Mouse (Mus musculus): ENCODE data around the gene 2210016F16Rik. TPM values are rescaled to one million over a fixed set of nuclear protein-coding genes. Genes with fewer than 3 reads are reported as not detected.
A peak's percentile ranks its signal among the peaks of the same experiment; 100 is the strongest.

Gene 2210016F16Rik
- polyA plus RNA-seq, 1 experiment from 2014 or later, result 31.2 TPM

- Histone ChIP-seq H3K36me3 (ENCODE audit: control insufficient read depth, insufficient read depth, low read length) (no peaks in the 10 kb centered on the region), H3K9me3 (ENCODE audit: control insufficient read depth, low read length) (no peaks in the 10 kb centered on the region), H3K27me3 (ENCODE audit: control insufficient read depth, insufficient read depth, low read length) (no peaks in the 10 kb centered on the region), H3K4me3 (ENCODE audit: low read depth, low read length) (no peak overlapping the region), H3K4me1 (ENCODE audit: control insufficient read depth, insufficient read depth, low read length) (no peaks in the 10 kb centered on the region), H3K9ac (ENCODE audit: low read length) (no peak overlapping the region), H3K27ac (ENCODE audit: low read depth, low read length) (no peak overlapping the region), H3K4me2 (ENCODE audit: low read depth) (no peak overlapping the region)
- ATAC-seq (ENCODE audit: insufficient read depth, low FRiP score, low TSS enrichment) (no peak), DNase-seq (ENCODE audit: low spot score) (no peak)
- WGBS, result 85% methylated on average over 12 of the region's 12 CpGs
These were observed 47.6 kb downstream of the 2210016F16Rik start for GRCm38 (mm10) chr13:58337456-58337855.

DNA sequence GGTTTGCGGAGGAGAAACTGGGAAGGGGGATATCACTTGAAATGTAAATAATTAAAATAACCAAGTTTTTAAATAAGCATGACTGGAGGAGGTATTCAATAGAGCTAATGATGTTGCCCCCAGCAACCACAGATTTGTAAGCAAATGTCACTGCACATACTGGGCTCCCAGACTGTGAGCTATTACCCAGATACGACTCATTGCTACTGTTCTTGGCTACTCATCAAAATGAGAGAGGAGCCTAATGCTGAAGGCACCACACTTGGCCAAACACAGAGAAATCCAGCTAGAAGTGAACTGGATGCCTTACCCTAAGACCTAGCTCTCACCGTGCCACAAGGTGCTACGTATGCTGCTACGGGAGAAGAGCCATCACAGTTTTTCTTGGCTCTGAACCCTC lies 50.9 kb downstream of the 2210016F16Rik start:
- Histone ChIP-seq H3K27ac (ENCODE audit: low read depth, low read length) (no peak overlapping the region), H3K9ac (ENCODE audit: low read length) (no peak overlapping the region), H3K4me1 (ENCODE audit: control insufficient read depth, insufficient read depth, low read length) (no peaks in the 10 kb centered on the region), H3K4me3 (ENCODE audit: low read depth, low read length) (no peak overlapping the region), H3K9me3 (ENCODE audit: control insufficient read depth, low read length) (no peaks in the 10 kb centered on the region), H3K27me3 (ENCODE audit: control insufficient read depth, insufficient read depth, low read length) (no peaks in the 10 kb centered on the region), H3K4me2 (ENCODE audit: low read depth) (no peak overlapping the region), H3K36me3 (ENCODE audit: control insufficient read depth, insufficient read depth, low read length) (no peaks in the 10 kb centered on the region)
- ATAC-seq (ENCODE audit: insufficient read depth, low FRiP score, low TSS enrichment) (no peak), DNase-seq (ENCODE audit: low spot score) (no peak)
- WGBS, result 97% methylated on average over 5 of the region's 5 CpGs

MicroRNAs within 50 kb of the gene (microRNA counts, 519-probe panel; counts per million panel counts)
- microRNA mmu-miR-7a, result 2,649 counts per million, percentile 61 among the panel's probes with 10 or more counts

Small RNA genes within 50 kb of the gene (microRNA-seq; reads per million reads assigned to microRNA genes)
- 192 reads per million, percentile 59 among the genes with 10 or more reads in this experiment for gene Mir7-1

Other genes starting within 250 kb of the 2210016F16Rik start
- 46.3 and 54.4 TPM in 2 replicates for gene Idnk, start 227.6 kb downstream of the 2210016F16Rik start, polyA plus RNA-seq (2014; fragmentation: Nextera tagmentation; extraction: Ambion mirVana)
- gene Ubqln1, start 169.6 kb downstream of the 2210016F16Rik start, polyA plus RNA-seq (2014; fragmentation: Nextera tagmentation; extraction: Ambion mirVana), result 160 and 170 TPM in 2 replicates
- gene Gkap1, start 109.5 kb downstream of the 2210016F16Rik start, polyA plus RNA-seq (2014; fragmentation: Nextera tagmentation; extraction: Ambion mirVana), result 40.4 and 44.9 TPM in 2 replicates
- 1.0 and 1.7 TPM in 2 replicates for gene Kif27, start 26.1 kb downstream of the 2210016F16Rik start, polyA plus RNA-seq (2014; fragmentation: Nextera tagmentation; extraction: Ambion mirVana)
- gene Rmi1, start 17.0 kb upstream of the 2210016F16Rik start, polyA plus RNA-seq (2014; fragmentation: Nextera tagmentation; extraction: Ambion mirVana), result 29.8 and 32.1 TPM in 2 replicates
- gene Hnrnpk, start 18.1 kb upstream of the 2210016F16Rik start, polyA plus RNA-seq (2014; fragmentation: Nextera tagmentation; extraction: Ambion mirVana), result 2,400 and 2,440 TPM in 2 replicates
- not detected in 2 replicates for gene Slc28a3, start 225.7 kb upstream of the 2210016F16Rik start, polyA plus RNA-seq (2014; fragmentation: Nextera tagmentation; extraction: Ambion mirVana)

All from neural tube, embryonic 11.5 days (tissue).